Mouse (Mus musculus) megakaryocyte-erythroid progenitor cell, adult 5 weeks (primary cell): ENCODE data around the gene Ankrd13a. TPM values are rescaled to one million over a fixed set of nuclear protein-coding genes. Genes with fewer than 3 reads are reported as not detected.

Source experiments
- polyA plus RNA-seq: library from polyadenylated mRNA; stranded (reverse); fragments of >175 nt; gene quantifications from 2 replicates; pipeline ENCODE4 v1.2.3, GENCODE M21; 2012

Ankrd13a gene
- 507 and 570 TPM in 2 replicates for polyA plus RNA-seq

GRCm38 (mm10) chr5:114774403-114775051 lies at the start of gene Ankrd13a:
Gene Ankrd13a, plus strand, starts transcription at chr5:114774677.

GRCm38 (mm10) chr5:114775056-114775979 lies 841 bp downstream of the Ankrd13a start, which contains the start of gene Git2:
Gene Git2, minus strand, starts transcription at chr5:114775517.

GRCm38 (mm10) chr5:114822796-114823688 lies 48.6 kb downstream of the Ankrd13a start, which contains the start of gene 1500011B03Rik:
Gene 1500011B03Rik, minus strand, starts transcription at chr5:114823468.

GRCm38 (mm10) chr5:114853364-114853763 lies 78.9 kb downstream of the Ankrd13a start, which contains the start of gene 4930519G04Rik:
Gene 4930519G04Rik, plus strand, starts transcription at chr5:114853664.

Other genes with a start within 250 kb of the Ankrd13a start
- 4.5 and 5.9 TPM in 2 replicates for gene Fam222a, start 206.7 kb upstream of the Ankrd13a start, polyA plus RNA-seq
- gene Trpv4, start 116.3 kb upstream of the Ankrd13a start, polyA plus RNA-seq: 1.7 and 2.2 TPM in 2 replicates
- 98.9 and 101 TPM in 2 replicates for gene Gltp, start 83.7 kb upstream of the Ankrd13a start, polyA plus RNA-seq
- gene Tchp, start 66.9 kb upstream of the Ankrd13a start, polyA plus RNA-seq: 21.8 and 46.2 TPM in 2 replicates
- gene Git2, start 840 bp downstream of the Ankrd13a start, polyA plus RNA-seq: 231 and 237 TPM in 2 replicates
- 69.0 and 76.2 TPM in 2 replicates for gene 1500011B03Rik, start 48.8 kb downstream of the Ankrd13a start, polyA plus RNA-seq
- not detected in 2 replicates for gene 4930519G04Rik, start 79.0 kb downstream of the Ankrd13a start, polyA plus RNA-seq
- not detected in 2 replicates for gene Gm9936, start 84.0 kb downstream of the Ankrd13a start, polyA plus RNA-seq
- gene Oasl2, start 122.3 kb downstream of the Ankrd13a start, polyA plus RNA-seq: 6.6 and 8.3 TPM in 2 replicates
- 18.2 and 23.9 TPM in 2 replicates for gene Oasl1, start 148.6 kb downstream of the Ankrd13a start, polyA plus RNA-seq
- gene 2210016L21Rik, start 167.5 kb downstream of the Ankrd13a start, polyA plus RNA-seq: 35.8 and 45.5 TPM in 2 replicates
- 0.18 TPM in 1 of 2 replicates, not detected in the other for gene Hnf1a, start 196.4 kb downstream of the Ankrd13a start, polyA plus RNA-seq
- 18.8 and 28.7 TPM in 2 replicates for gene Sppl3, start 236.5 kb downstream of the Ankrd13a start, polyA plus RNA-seq